Comparison of ENCODE assay signal across 24 mouse cellular contexts in genomic region chr3:92394301-92394700, GRCm38 (mm10). TPM values are rescaled to one million over a fixed set of nuclear protein-coding genes. Genes with fewer than 3 reads are reported as not detected.
DNase-seq lines count a peak whose midpoint lies in the region; ATAC-seq and TF ChIP-seq lines count a peak whose summit lies in the region.
"Had no signal": no experiment of that assay in that cellular context is flagged by ENCODE, and none has a peak within 500 bp of the region (broad histone marks: within the 10 kb centered on the region; RNA-seq: fewer than 3 reads in every experiment).

No protein-coding gene starts in this region.

- H3K36me3 ChIP-seq in kidney, postnatal 0 days (ENCODE audit: insufficient read depth, low read length), result no peaks in the 10 kb centered on the region
- H3K36me3 ChIP-seq in midbrain, embryonic 14.5 days (ENCODE audit: control insufficient read depth, insufficient read depth, low read length), result no peaks in the 10 kb centered on the region
- no peaks in the 10 kb centered on the region for H3K36me3 ChIP-seq in midbrain, embryonic 13.5 days
- H3K36me3 ChIP-seq: embryonic facial prominence, embryonic 13.5 days; heart, embryonic 12.5 days; lung, embryonic 15.5 days; stomach, embryonic 15.5 days had no signal

- H3K27ac ChIP-seq in kidney, postnatal 0 days, result no peak overlapping the region
- H3K27ac ChIP-seq in midbrain, embryonic 14.5 days (replicated peaks; ENCODE audit: low read depth, low read length), result no peak overlapping the region
- H3K27ac ChIP-seq in midbrain, embryonic 13.5 days, result no peak overlapping the region
- H3K27ac ChIP-seq: embryonic facial prominence, embryonic 13.5 days; lung, embryonic 15.5 days; stomach, embryonic 15.5 days had no signal

- no peaks in the 10 kb centered on the region for H3K27me3 ChIP-seq in kidney, postnatal 0 days (ENCODE audit: insufficient read depth, low read length)
- no peaks in the 10 kb centered on the region for H3K27me3 ChIP-seq in midbrain, embryonic 14.5 days (ENCODE audit: control insufficient read depth, insufficient read depth, low read length)
- no peaks in the 10 kb centered on the region for H3K27me3 ChIP-seq in midbrain, embryonic 13.5 days
- H3K27me3 ChIP-seq: embryonic facial prominence, embryonic 13.5 days; heart, embryonic 12.5 days; lung, embryonic 15.5 days; stomach, embryonic 15.5 days had no signal

- H3K4me1 ChIP-seq in kidney, postnatal 0 days (replicated peaks; ENCODE audit: insufficient read depth, low read length), result no peaks in the 10 kb centered on the region
- H3K4me1 ChIP-seq in midbrain, embryonic 14.5 days (ENCODE audit: control insufficient read depth, insufficient read depth, low read length), result no peaks in the 10 kb centered on the region
- no peaks in the 10 kb centered on the region for H3K4me1 ChIP-seq in midbrain, embryonic 13.5 days (replicated peaks)
- H3K4me1 ChIP-seq: embryonic facial prominence, embryonic 13.5 days; heart, embryonic 12.5 days; lung, embryonic 15.5 days; stomach, embryonic 15.5 days had no signal

- H3K4me2 ChIP-seq in kidney, postnatal 0 days (ENCODE audit: low read length), result no peak overlapping the region
- H3K4me2 ChIP-seq in midbrain, embryonic 14.5 days (ENCODE audit: low read length), result no peak overlapping the region
- H3K4me2 ChIP-seq in midbrain, embryonic 13.5 days (replicated peaks), result no peak overlapping the region
- H3K4me2 ChIP-seq: embryonic facial prominence, embryonic 13.5 days; heart, embryonic 12.5 days; lung, embryonic 15.5 days; stomach, embryonic 15.5 days had no signal

- intact Hi-C loops in gastrocnemius, postnatal 14 days (cut with DNase I; ENCODE audit: low total_unique reads), result no loop called here

- no peak overlapping the region for H3K4me3 ChIP-seq in kidney, postnatal 0 days (replicated peaks; ENCODE audit: low read depth, low read length)
- H3K4me3 ChIP-seq in midbrain, embryonic 14.5 days (replicated peaks; ENCODE audit: low read depth, low read length), result no peak overlapping the region
- no peak overlapping the region for H3K4me3 ChIP-seq in midbrain, embryonic 13.5 days (replicated peaks)
- H3K4me3 ChIP-seq: embryonic facial prominence, embryonic 13.5 days; heart, embryonic 12.5 days; lung, embryonic 15.5 days; stomach, embryonic 15.5 days had no signal

- ATAC-seq in kidney, postnatal 0 days (replicated peaks; ENCODE audit: low FRiP score, low read depth), result no peak
- no peak for ATAC-seq in midbrain, embryonic 14.5 days (ENCODE audit: low FRiP score, low TSS enrichment)
- ATAC-seq in midbrain, embryonic 13.5 days, result no peak
- ATAC-seq: midbrain, embryonic 16.5 days had no signal

- H3K9ac ChIP-seq in kidney, postnatal 0 days (ENCODE audit: low read depth, low read length), result no peak overlapping the region
- no peak overlapping the region for H3K9ac ChIP-seq in midbrain, embryonic 14.5 days (replicated peaks; ENCODE audit: low read length)
- no peak overlapping the region for H3K9ac ChIP-seq in midbrain, embryonic 13.5 days (replicated peaks)
- H3K9ac ChIP-seq: embryonic facial prominence, embryonic 13.5 days; heart, embryonic 12.5 days; lung, embryonic 15.5 days; stomach, embryonic 15.5 days had no signal

- peak; percentile 66 for TF ChIP-seq CTCF in kidney, postnatal 0 days (IDR thresholded peaks at IDR 0.05; ENCODE audit: low read depth)

- whole genome bisulfite sequencing in kidney, postnatal 0 days, result 34% methylated on average over 1 of the region's 1 CpGs
- 61% methylated on average over 1 of the region's 1 CpGs for WGBS in midbrain, embryonic 14.5 days
- 51% methylated on average over 1 of the region's 1 CpGs for WGBS in midbrain, embryonic 13.5 days

- peak; percentile 7 for DNase-seq in embryo, embryonic 10.5 days (ENCODE audit: low spot score)
- no peak for DNase-seq in embryo, embryonic 9.5 days (ENCODE audit: extremely low spot score)
- DNase-seq in kidney, postnatal 0 days (ENCODE audit: low spot score), result peak; percentile 30
- no peak for DNase-seq in kidney, adult 9 months
- peak; percentile 2 for DNase-seq in midbrain, embryonic 14.5 days
- peak; percentile 1 for DNase-seq in retina, postnatal 1 day
- no peak for DNase-seq in gastrocnemius, postnatal 14 days
- DNase-seq: B cell, adult 2 months; cerebellum, adult 11-12 months; cerebellum, postnatal 25 days; heart, postnatal 4 days; kidney, adult 8-10 months had no signal

- no peaks in the 10 kb centered on the region for H3K9me3 ChIP-seq in kidney, postnatal 0 days (replicated peaks; ENCODE audit: low read length)
- H3K9me3 ChIP-seq in midbrain, embryonic 14.5 days (ENCODE audit: control insufficient read depth, low read length), result no peaks in the 10 kb centered on the region
- no peaks in the 10 kb centered on the region for H3K9me3 ChIP-seq in midbrain, embryonic 13.5 days
- H3K9me3 ChIP-seq: embryonic facial prominence, embryonic 13.5 days; heart, embryonic 12.5 days; lung, embryonic 15.5 days; stomach, embryonic 15.5 days had no signal

RNA-seq across cellular contexts. Expression of gene Sprr2h, which starts 8.8 kb away (rescaled TPM):
- not detected in 2 replicates for polyA plus RNA-seq in kidney, postnatal 0 days (2015; fragmentation: Nextera tagmentation; extraction: Ambion mirVana)
- polyA plus RNA-seq in midbrain, embryonic 14.5 days (2014; fragmentation: Nextera tagmentation; extraction: Ambion mirVana), result not detected in 2 replicates
- polyA plus RNA-seq in midbrain, embryonic 13.5 days (2015; fragmentation: Nextera tagmentation; extraction: Ambion mirVana), result not detected in 2 replicates
- not detected for total RNA-seq in gastrocnemius, postnatal 14 days (2021)
- total RNA-seq: gastrocnemius, postnatal 4 days; heart, postnatal 4 days; layer of hippocampus, adult 18-20 months; megakaryocyte progenitor cell, adult 5-6 weeks had no signal
- polyA plus RNA-seq: embryonic facial prominence, embryonic 13.5 days; lung, embryonic 15.5 days; midbrain, embryonic 16.5 days; spleen, adult 2 months; thymus, postnatal 0 days had no signal

RNA-seq across cellular contexts. Expression of gene Sprr2i, which starts 13.5 kb away (rescaled TPM):
- not detected in 2 replicates for polyA plus RNA-seq in kidney, postnatal 0 days (2015; fragmentation: Nextera tagmentation; extraction: Ambion mirVana)
- polyA plus RNA-seq in midbrain, embryonic 14.5 days (2014; fragmentation: Nextera tagmentation; extraction: Ambion mirVana), result not detected in 2 replicates
- not detected in 2 replicates for polyA plus RNA-seq in midbrain, embryonic 13.5 days (2015; fragmentation: Nextera tagmentation; extraction: Ambion mirVana)
- not detected for total RNA-seq in gastrocnemius, postnatal 14 days (2021)
- total RNA-seq: gastrocnemius, postnatal 4 days; heart, postnatal 4 days; layer of hippocampus, adult 18-20 months; megakaryocyte progenitor cell, adult 5-6 weeks had no signal
- polyA plus RNA-seq: embryonic facial prominence, embryonic 13.5 days; heart, embryonic 12.5 days; limb, embryonic 14.5 days; lung, embryonic 15.5 days; midbrain, embryonic 16.5 days; spleen, adult 2 months had no signal

RNA-seq across cellular contexts. Expression of gene Sprr2j-ps, which starts 23.6 kb away (rescaled TPM):
- not detected in 2 replicates for polyA plus RNA-seq in kidney, postnatal 0 days (2015; fragmentation: Nextera tagmentation; extraction: Ambion mirVana)
- not detected in 2 replicates for polyA plus RNA-seq in midbrain, embryonic 14.5 days (2014; fragmentation: Nextera tagmentation; extraction: Ambion mirVana)
- polyA plus RNA-seq in midbrain, embryonic 13.5 days (2015; fragmentation: Nextera tagmentation; extraction: Ambion mirVana), result not detected in 2 replicates
- not detected for total RNA-seq in gastrocnemius, postnatal 14 days (2021)
- total RNA-seq: gastrocnemius, postnatal 4 days; heart, postnatal 4 days; layer of hippocampus, adult 18-20 months; megakaryocyte progenitor cell, adult 5-6 weeks had no signal
- polyA plus RNA-seq: embryonic facial prominence, embryonic 13.5 days; heart, embryonic 12.5 days; lung, embryonic 15.5 days; midbrain, embryonic 16.5 days; spleen, adult 2 months had no signal

RNA-seq across cellular contexts. Expression of gene Sprr2f, which starts 29.3 kb away (rescaled TPM):
- 30.3 and 58.0 TPM in 2 replicates for polyA plus RNA-seq in kidney, postnatal 0 days (2015; fragmentation: Nextera tagmentation; extraction: Ambion mirVana)
- not detected in 2 replicates for polyA plus RNA-seq in midbrain, embryonic 14.5 days (2014; fragmentation: Nextera tagmentation; extraction: Ambion mirVana)
- not detected in 2 replicates for polyA plus RNA-seq in midbrain, embryonic 13.5 days (2015; fragmentation: Nextera tagmentation; extraction: Ambion mirVana)
- total RNA-seq in gastrocnemius, postnatal 14 days (2021), result not detected
- total RNA-seq: gastrocnemius, postnatal 4 days; heart, postnatal 4 days; layer of hippocampus, adult 18-20 months; megakaryocyte progenitor cell, adult 5-6 weeks had no signal
- polyA plus RNA-seq: embryonic facial prominence, embryonic 13.5 days; lung, embryonic 15.5 days; midbrain, embryonic 16.5 days; spleen, adult 2 months; stomach, embryonic 15.5 days had no signal

RNA-seq across cellular contexts. Expression of gene Gm9774, which starts 34.9 kb away (rescaled TPM):
- polyA plus RNA-seq in kidney, postnatal 0 days (2015; fragmentation: Nextera tagmentation; extraction: Ambion mirVana), result 9.6 and 10.3 TPM in 2 replicates
- polyA plus RNA-seq in midbrain, embryonic 14.5 days (2014; fragmentation: Nextera tagmentation; extraction: Ambion mirVana), result 6.2 and 6.3 TPM in 2 replicates
- 9.8 and 12.0 TPM in 2 replicates for polyA plus RNA-seq in midbrain, embryonic 13.5 days (2015; fragmentation: Nextera tagmentation; extraction: Ambion mirVana)
- 1 to 10 TPM; 2.7 to 3.8 TPM for total RNA-seq in gastrocnemius, postnatal 14 days (2021)

Comparison
In these comparisons a context has a peak if more than half of its experiments do, and no peak if none do; other contexts are left out.
1. DNase-seq: peak in embryo, embryonic 10.5 days (single experiment), kidney, postnatal 0 days (single experiment), midbrain, embryonic 14.5 days (single experiment) and retina, postnatal 1 day (single experiment); none in embryo, embryonic 9.5 days (single experiment), kidney, adult 9 months (single experiment) and gastrocnemius, postnatal 14 days (single experiment).